Mouse (Mus musculus): ENCODE data around the gene Zfp954. TPM values are rescaled to one million over a fixed set of nuclear protein-coding genes. Genes with fewer than 3 reads are reported as not detected.

Gene Zfp954
- polyA plus RNA-seq (2015; fragmentation: Illumina TruSeq; extraction: RNeasy Lipid Tissue Mini Kit (QIAGEN cat#74804); ENCODE audit: insufficient read depth, low read depth, low replicate concordance), result 6.3 TPM

GRCm38 (mm10) chr7:7120921-7121601 lies at the start of gene Zfp954:
Zfp954 (minus strand) TSS chr7:7121488.

GRCm38 (mm10) chr7:7136379-7136866 lies 15.1 kb upstream of the Zfp954 start, which contains the start of gene Zfp773:
Zfp773 (minus strand) TSS chr7:7136755.

Other genes starting within 250 kb of the Zfp954 start
- not detected for gene Aurkc, start 126.2 kb downstream of the Zfp954 start, polyA plus RNA-seq (2015; fragmentation: Illumina TruSeq; extraction: RNeasy Lipid Tissue Mini Kit (QIAGEN cat#74804); ENCODE audit: insufficient read depth, low read depth, low replicate concordance)
- 0.33 TPM for gene Zfp773, start 15.3 kb upstream of the Zfp954 start, polyA plus RNA-seq (2015; fragmentation: Illumina TruSeq; extraction: RNeasy Lipid Tissue Mini Kit (QIAGEN cat#74804); ENCODE audit: insufficient read depth, low read depth, low replicate concordance)
- 0.78 TPM for gene Zfp418, start 49.8 kb upstream of the Zfp954 start, polyA plus RNA-seq (2015; fragmentation: Illumina TruSeq; extraction: RNeasy Lipid Tissue Mini Kit (QIAGEN cat#74804); ENCODE audit: insufficient read depth, low read depth, low replicate concordance)
- gene Zfp772, start 88.5 kb upstream of the Zfp954 start, polyA plus RNA-seq (2015; fragmentation: Illumina TruSeq; extraction: RNeasy Lipid Tissue Mini Kit (QIAGEN cat#74804); ENCODE audit: insufficient read depth, low read depth, low replicate concordance), result 3.2 TPM
- not detected for gene Vmn2r29, start 125.8 kb upstream of the Zfp954 start, polyA plus RNA-seq (2015; fragmentation: Illumina TruSeq; extraction: RNeasy Lipid Tissue Mini Kit (QIAGEN cat#74804); ENCODE audit: insufficient read depth, low read depth, low replicate concordance)
- 1.2 TPM for gene Gm45844, start 156.8 kb upstream of the Zfp954 start, polyA plus RNA-seq (2015; fragmentation: Illumina TruSeq; extraction: RNeasy Lipid Tissue Mini Kit (QIAGEN cat#74804); ENCODE audit: insufficient read depth, low read depth, low replicate concordance)
- gene Clcn4, start 179.4 kb upstream of the Zfp954 start, polyA plus RNA-seq (2015; fragmentation: Illumina TruSeq; extraction: RNeasy Lipid Tissue Mini Kit (QIAGEN cat#74804); ENCODE audit: insufficient read depth, low read depth, low replicate concordance), result 11.3 TPM
- not detected for gene Vmn2r30, start 216.1 kb upstream of the Zfp954 start, polyA plus RNA-seq (2015; fragmentation: Illumina TruSeq; extraction: RNeasy Lipid Tissue Mini Kit (QIAGEN cat#74804); ENCODE audit: insufficient read depth, low read depth, low replicate concordance)

Data from pancreas, adult 10 weeks (tissue).